Mouse (Mus musculus) common myeloid progenitor, adult 5-6 weeks (primary cell): Measurements from ENCODE around the gene Orm1. TPM values are rescaled to one million over a fixed set of nuclear protein-coding genes. Genes with fewer than 3 reads are reported as not detected.

Experiments used
- ATAC-seq: replicated peaks from 2 replicates; pipeline ENCODE4 v1.8.0; 2016; ENCODE audit warnings: low read depth, mild to moderate bottlenecking, moderate TSS enrichment, inconsistent platforms; ENCODE audit not compliant: poor library complexity, severe bottlenecking
- total RNA-seq: library from RNA; stranded (forward); fragments of 200-1000, 187-1606 nt; gene quantifications from 2 replicates; pipeline ENCODE4 v1.2.3, GENCODE M21; 2017

Orm1 gene
- 2.6 TPM in 1 of 2 replicates, not detected in the other for total RNA-seq

DNA sequence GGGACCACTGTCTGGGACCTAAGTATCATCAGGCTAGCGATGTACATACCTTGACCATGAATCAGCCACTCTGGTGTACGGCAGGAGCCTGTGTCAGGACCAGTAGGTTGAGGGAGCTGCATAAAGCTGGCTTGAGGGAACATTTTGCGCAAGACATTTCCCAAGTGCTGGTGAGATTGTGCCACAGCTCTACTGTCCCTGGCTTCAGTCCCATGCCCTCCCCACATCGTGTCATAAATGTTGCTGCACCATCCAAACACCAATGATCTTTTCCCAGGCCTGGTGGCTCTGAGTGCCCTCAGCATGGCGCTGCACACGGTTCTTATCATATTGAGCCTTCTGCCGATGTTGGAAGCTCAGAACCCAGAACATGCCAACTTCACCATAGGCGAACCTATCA, at the start of gene Orm1:
Orm1 (plus strand) TSS at position 266 of the 400 bp plus-strand sequence.
- 0 out of 2 replicates have a peak, but pooled peaks have one; percentile 6 for ATAC-seq

DNA sequence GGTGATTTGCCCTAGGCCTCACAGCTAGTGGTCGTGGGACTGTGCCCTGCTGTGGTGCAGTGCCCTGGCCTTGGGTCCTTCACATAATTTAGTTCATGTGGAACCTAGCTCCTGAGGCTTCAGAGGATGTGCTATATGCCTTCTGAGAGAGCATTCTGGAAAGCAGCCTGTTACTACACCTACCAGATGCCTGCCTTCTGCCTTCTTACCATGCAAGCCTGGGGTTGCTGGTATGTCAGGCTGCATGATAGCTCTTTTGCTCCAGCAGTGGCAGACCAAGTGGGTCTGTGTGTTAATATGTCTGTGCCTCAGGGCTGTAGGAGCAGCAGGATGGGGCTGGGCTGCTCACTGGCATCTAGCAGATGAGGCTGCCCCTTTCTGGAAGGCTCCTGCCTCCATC, 48.7 kb upstream of the Orm1 start:
- no peak for ATAC-seq

DNA sequence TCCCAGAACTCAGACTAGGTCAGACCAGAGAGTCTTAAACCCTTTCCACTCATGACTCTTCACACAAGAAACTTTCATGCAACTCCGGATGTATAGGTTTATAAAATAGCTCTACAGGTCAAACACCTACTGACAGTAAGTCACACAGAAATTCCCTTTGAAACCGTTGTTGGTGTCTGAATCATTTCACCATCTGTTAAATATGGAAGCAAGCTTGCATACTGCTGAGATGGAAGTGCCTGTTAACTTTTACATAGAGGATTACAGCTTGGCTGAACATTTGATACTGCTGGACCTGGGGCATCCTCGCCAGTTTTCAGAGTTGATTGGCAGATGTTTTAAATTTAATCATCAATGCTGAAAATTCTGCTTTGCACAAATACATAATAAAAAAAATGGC, 48.1 kb upstream of the Orm1 start:
- no peak for ATAC-seq

DNA sequence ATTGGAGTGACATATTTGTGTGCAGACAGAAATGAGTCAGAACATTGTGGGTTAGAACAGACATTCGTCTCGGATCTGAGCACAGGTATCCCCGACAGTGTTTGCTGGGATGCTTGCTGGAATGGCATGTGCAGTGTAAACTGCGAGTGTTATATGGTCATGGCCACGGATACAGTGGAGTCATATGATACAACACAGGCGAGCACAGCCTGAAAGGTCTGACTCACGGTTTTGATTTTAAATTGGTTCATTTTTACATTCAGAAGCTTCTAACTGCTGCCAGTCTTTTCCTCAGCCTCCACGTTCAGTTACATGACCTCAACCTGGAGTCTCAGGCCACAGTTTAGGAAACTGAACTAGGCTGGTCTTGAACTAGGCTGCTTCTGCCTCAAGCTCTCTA, 47.5 kb upstream of the Orm1 start:
- ATAC-seq, result no peak

DNA sequence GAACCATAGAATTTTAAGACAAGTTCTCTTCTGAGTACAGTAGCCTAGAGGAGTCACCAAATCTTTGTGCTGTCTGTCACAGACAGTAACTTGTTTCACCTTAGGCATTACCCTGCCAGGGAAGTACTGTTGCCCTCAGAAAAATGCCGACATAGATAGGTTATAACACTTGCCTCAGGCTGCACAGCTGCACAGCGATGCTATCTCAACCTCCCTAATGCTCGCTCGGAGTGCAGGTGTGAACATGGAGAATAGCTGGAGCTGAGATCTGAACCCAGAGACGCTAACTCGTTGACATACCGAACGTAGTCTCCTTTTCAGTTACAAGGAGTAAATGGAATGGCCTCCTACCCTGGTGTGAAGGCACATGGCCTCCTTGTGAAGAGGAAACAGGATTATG, 46.2 kb upstream of the Orm1 start:
- ATAC-seq, result no peak

DNA sequence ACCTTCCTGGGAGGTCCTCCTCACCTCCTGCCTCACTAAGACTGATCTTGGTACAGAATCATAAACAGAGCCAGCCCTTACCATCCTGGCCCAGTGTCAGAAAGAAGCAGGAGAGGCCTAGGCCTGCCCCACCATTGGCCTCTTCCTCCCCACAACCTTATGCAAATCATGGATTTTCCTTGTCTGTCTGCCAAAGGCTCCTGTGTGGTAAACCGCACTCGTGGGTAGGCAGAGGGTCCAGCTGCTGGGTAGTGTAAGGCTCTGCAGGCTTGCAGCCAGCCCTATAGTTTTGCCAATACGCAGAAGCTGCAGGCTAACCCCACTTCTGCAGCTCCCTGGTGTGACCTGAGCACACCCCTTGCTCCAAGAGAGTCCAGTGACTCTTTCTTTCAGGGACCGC, 41.7 kb upstream of the Orm1 start:
- ATAC-seq, result peak; percentile 75

DNA sequence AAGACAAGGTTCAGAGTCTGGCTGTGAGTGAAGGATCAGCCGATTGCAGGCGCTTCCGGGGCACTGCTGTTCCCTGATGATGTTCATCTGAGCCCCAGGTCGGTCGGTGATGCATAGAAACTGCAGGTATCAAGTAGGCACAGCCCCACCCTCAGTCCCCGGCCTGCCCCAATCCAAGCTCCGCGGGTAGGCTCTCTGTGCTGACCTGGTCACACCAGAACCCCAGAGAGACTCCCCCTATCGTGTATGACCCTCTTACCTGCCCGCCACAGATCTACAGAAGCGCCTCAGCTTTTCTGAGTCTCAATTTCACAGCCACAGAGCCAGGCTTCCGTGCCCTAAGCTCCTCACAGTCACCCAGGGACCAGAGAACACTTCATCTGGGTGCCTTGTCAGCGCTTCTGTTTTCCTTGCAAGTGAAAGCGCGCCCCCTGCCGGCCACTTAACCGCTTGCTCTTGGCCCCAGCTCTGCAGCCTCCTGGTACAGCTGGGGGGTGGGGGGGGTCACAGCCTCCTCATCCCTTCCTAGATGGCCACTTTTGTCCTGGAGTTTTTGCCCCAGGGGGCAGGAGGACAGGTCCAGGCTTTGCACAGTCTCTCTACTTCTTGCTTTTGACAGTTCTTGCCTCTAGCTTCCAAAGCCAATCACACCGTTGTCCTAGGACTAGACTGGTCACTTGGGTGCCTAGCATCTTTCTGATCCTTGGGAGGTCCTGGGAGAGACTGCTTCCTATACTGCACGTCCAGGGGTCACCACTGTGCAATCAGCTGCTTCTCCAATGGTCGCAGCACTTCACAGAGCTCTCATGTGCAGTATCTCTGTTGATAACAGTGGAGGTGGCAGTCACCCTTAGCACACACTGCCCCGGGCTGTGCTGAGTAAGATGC, 36.9 kb upstream of the Orm1 start:
- peak; percentile 79 for ATAC-seq

DNA sequence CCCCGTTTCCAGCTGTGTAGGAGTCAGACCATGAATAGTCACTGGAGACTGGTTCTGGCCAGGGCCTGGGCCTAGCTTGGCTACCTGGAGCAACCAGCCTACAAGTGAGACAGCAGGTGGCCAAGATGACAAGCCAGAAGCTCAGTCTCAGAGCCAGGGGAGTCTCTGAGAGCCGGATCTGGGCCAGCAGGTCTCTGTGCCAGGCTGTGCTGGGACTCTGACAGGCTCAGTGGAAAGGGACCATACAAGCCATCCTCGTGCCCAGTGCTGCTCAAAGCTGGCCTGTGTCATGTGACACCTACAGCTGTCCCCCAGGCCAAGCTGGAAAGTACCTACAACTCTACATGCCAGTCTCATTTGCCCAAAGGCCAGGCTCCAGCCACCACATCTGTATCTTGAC, 36.0 kb upstream of the Orm1 start:
- ATAC-seq, result no peak

DNA sequence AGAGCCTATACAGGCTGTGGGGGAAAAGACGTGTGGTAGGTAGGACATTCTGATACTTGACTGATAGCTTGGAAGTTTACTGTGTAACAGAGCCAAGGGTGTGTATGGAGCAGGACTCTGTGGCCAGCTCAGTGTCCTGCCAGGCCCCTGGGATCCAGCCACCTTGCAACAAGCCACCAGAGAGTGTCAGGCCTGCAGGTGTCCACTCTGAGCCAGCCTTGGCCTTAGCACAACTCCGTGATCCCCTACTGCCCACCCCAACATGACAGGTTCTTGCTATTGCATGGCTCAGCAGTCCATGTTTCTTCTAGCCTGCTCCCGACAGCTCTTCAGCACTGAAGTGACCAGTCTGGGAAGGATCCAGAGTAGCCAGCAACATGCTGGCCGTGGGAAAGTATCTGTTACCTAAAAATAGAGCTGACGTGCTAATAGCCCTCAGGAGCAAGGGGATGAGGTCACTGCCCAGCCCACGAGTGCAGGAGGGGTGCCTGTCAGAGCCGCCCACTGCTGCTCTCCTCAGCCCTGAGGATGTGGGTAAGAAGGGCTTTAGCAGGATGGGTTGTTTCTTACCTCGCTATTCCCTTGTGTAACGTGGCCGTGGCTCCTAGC, 34.0 kb upstream of the Orm1 start:
- ATAC-seq, result no peak

DNA sequence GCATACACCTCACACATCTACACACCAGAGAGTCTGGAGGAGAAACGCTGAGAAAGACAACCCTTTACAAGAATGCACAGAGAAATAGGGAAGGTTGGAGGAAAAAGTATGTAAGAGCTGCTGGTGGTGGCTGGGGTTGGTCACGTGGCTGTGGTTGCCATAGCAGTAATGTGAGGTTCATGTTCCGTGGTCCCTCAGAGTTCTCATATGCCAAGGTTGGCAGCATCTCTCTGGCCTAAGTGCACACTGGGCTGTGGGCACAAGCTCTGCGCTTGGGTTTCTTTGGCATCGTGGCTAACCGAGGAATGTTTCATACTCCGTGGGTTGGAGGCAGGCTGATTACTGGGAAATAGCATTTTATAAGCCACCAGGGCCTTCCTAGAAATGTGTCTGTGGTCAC, 32.9 kb upstream of the Orm1 start:
- ATAC-seq, result no peak

DNA sequence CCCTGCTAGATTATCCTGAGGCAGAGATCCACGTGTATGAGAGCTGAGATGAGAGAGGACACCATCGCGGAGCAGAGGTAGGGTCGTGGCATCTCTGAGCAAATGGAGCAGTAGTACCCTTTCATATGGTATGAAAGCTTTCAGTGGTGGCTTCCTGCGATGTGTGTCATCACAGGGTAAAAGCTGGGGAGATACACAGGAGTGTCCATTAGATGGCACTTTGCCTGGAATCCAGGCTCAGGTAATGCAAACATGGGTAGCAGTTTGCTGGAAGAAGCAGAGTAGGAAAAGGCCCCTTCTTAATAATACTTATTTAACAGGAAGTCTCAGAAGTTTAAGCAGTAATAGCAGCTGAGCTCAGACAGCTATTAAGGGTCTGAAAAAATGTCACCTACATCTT, 30.3 kb upstream of the Orm1 start:
- ATAC-seq, result no peak

- ATAC-seq, result no peak
Observed at GRCm38 (mm10) chr4:63316076-63316746, 28.1 kb upstream of the Orm1 start.

DNA sequence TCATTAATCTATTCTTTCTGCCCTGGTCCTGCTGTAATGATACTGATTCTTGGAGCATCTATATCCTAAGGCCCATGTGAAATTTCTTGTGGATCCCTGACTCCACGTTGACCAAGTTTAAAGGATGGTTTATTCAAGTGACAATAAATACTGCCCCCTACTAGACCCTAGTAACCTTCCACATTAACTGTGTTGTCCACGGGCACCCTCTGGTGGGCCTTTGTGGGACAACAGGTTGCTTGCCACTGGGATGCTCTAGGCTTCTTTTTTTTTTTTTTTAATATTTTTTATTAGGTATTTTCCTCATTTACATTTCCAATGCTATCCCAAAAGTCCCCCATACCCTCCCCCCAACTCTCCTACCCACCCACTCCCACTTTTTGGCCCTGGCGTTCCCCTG, 24.8 kb upstream of the Orm1 start:
- ATAC-seq, result peak; percentile 82

GRCm38 (mm10) chr4:63323275-63323815, 21.0 kb upstream of the Orm1 start:
- ATAC-seq, result no peak

DNA sequence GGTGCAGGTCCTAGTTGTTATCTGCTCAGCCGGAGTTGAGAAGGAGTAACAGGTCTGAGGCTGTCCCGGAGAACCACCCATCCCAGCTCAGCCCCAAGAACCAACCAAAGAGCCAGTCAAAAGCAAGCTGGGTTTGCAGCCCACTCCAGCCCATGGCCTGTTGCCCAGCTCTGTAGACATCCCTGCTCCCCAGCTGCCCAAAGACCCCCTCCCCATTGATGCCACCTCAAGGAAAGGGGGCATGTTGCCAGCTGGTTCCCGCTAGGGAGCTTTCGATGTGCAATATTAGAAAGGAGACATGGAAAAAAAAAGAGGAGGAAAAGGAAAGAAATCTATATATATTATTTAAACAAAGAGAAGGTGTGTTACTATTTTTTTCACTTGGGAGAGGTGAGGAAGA, 11.0 kb upstream of the Orm1 start:
- ATAC-seq, result no peak

DNA sequence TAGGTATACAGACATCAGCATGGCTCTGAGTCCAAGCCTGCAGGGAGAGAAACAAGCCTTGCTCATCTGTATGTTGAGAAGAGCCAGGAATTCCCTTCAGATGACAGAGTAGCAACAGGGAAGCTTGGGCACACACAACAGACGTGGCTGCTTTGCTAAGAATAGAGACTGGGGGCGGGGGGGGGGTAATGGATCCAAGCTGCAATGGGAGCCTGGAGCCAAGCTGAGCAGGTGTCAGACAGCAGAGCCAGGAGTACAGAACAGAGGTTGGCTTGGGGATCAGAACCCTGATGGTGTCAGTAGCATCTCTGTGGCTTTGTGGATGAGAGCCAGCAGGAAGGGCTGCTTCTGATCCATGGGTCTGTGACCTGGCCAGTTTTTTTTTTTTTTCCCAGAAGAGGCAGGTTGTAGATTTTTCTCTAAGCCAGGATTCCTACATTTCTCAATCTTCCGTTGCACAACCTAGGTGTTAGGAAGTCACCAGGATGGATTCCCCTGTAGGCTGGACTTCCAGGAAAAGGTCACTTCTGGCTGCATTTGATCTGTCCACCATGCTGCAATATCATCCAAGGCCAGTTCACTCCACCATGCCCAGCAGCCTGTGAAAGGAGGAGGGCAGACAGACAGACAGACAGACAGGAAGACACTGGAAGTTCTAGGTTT, 5.8 kb upstream of the Orm1 start:
- ATAC-seq, result no peak

- no peak for ATAC-seq
Observed at GRCm38 (mm10) chr4:63342491-63342890, 1.9 kb upstream of the Orm1 start.

GRCm38 (mm10) chr4:63343608-63344007, 752 bp upstream of the Orm1 start:
- ATAC-seq, result no peak

GRCm38 (mm10) chr4:63345261-63345660, 901 bp downstream of the Orm1 start:
- ATAC-seq, result no peak

- ATAC-seq, result no peak
Observed at GRCm38 (mm10) chr4:63346659-63347058, 2.3 kb downstream of the Orm1 start.
